Mouse (Mus musculus) A20 (cell line): Measurements from ENCODE around the gene Art2b.
A peak's percentile ranks its signal among the peaks of the same experiment; 100 is the strongest.
"Not testable (repeated sequence)": the region's sequence is repeated elsewhere in the genome, so short reads cannot be mapped to it uniquely, and the experiment has no call there.

Experiments
- DNase-seq: peaks from one replicate; pipeline ENCODE4 v3.0.0-alpha.2; 2011; ENCODE audit warnings: low read depth, low spot score

The Art2b gene

GRCm38 (mm10) chr7:101564086-101564485 is 21.3 kb downstream of the Art2b start:
- DNase-seq = no peak

GRCm38 (mm10) chr7:101559393-101559792 is 26.0 kb downstream of the Art2b start:
- not testable (repeated sequence) for DNase-seq

- no peak for DNase-seq
Observed at GRCm38 (mm10) chr7:101557391-101557790, 28.0 kb downstream of the Art2b start.

- DNase-seq = not testable (repeated sequence)
Observed at GRCm38 (mm10) chr7:101555473-101555872, 29.9 kb downstream of the Art2b start.

- DNase-seq = no peak
Observed at GRCm38 (mm10) chr7:101551530-101551929, 33.9 kb downstream of the Art2b start.

- no peak for DNase-seq
Observed at GRCm38 (mm10) chr7:101550686-101551485, 34.5 kb downstream of the Art2b start.

GRCm38 (mm10) chr7:101549266-101549665 is 36.1 kb downstream of the Art2b start:
- no peak for DNase-seq

- DNase-seq = no peak
Observed at GRCm38 (mm10) chr7:101547651-101548050, 37.7 kb downstream of the Art2b start.

GRCm38 (mm10) chr7:101541734-101542133 is 43.7 kb downstream of the Art2b start:
- DNase-seq = no peak

- peak; percentile 71 for DNase-seq
Observed at GRCm38 (mm10) chr7:101541132-101541531, 44.3 kb downstream of the Art2b start.

GRCm38 (mm10) chr7:101540684-101541083 is 44.7 kb downstream of the Art2b start:
- DNase-seq = peak; percentile 22

- DNase-seq = no peak
Observed at GRCm38 (mm10) chr7:101539774-101540173, 45.6 kb downstream of the Art2b start.

- peak; percentile 51 for DNase-seq
Observed at GRCm38 (mm10) chr7:101538141-101538933, 47.1 kb downstream of the Art2b start.

GRCm38 (mm10) chr7:101537541-101537940 is 47.9 kb downstream of the Art2b start:
- no peak for DNase-seq

- DNase-seq = no peak
Observed at GRCm38 (mm10) chr7:101535517-101535916, 49.9 kb downstream of the Art2b start.

GRCm38 (mm10) chr7:101535102-101535501 is 50.3 kb downstream of the Art2b start:
- DNase-seq = no peak

GRCm38 (mm10) chr7:101534428-101534827 is 51.0 kb downstream of the Art2b start:
- DNase-seq = no peak
